Mouse (Mus musculus) thymus, adult 18-20 months (tissue): ENCODE data around the gene Rabep2.

Source experiments
- DNase-seq, 2 experiments: peaks; one replicate each; pipeline ENCODE4 v3.0.0; 2022; ENCODE audit warnings: mixed read lengths in 2 of 2

The Rabep2 gene

DNA sequence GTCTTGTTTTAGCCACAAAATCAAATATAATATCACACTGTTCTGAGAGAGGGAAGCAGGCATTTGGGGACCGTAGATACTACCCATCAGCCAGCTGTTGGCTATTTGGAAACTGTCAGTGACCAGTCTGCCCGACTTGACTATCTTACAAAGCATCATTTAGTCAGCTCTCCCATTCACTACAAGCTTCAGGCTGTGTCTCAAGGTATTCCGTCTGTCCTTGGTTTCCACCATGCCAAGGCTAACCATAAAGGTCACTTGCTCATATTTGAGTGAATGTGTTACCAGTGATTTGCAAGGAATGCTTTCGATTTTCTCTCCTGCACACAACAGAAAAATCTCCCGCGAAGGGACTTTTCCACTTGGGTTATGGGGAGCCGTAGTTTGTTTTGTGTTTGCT lies 6.2 kb downstream of the Rabep2 start:
- DNase-seq = no peak

DNA sequence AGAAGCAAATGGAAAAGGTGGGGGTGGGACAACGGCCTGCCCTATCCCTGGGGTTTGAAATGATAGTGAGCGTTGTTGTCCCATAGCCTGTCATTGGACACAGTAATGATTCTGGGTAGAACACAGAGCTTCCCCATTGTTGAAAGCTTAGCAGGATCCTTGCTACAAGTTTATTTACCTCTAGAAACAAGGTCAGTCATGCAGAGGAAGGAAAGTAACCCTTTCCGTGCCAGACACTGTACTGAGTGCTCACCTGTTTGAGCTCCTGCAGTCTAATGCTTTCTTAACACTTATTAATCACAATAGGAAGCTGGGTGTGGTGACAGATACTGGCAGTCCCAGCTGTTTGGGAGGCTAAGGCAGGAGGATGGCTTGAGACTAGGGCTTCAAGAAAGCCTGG lies 7.2 kb downstream of the Rabep2 start:
- no peak for DNase-seq

DNA sequence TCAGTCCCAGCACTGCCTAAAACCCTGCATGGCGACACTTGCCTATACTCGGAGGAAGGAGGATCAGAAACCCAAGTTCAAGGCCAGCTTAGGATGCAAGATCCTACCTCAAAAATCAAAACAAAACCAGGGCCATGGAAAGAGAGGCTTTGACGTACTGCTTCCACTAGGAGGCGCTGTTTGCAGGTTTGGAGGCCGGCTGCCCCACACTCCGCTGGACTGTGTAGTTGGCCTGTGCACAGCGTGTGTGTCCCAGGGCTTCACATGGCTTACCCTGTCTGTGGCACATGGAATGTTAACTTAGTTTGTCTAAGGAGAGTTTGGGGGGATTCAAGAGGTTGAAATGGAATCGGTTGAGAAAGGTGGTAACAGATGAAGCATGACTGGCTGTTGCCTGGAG lies 8.3 kb downstream of the Rabep2 start:
- DNase-seq = no peak

DNA sequence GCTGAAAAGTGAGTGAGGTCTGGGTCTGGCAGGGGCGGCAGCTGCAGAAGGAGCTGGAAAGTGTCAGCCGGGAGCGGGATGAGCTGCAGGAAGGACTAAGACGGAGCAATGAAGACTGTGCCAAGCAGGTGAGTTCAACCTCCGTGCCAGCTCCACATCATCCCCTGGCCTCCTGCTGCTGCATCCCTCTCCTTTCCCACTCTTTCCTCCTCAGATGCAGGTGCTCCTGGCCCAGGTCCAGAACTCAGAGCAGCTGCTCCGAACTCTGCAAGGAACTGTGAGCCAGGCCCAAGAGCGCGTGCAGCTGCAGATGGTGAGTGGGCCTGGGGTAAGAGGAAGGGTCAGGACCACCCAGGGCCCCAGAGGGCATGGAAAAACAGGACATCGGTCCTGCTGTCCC lies 11.6 kb downstream of the Rabep2 start:
- no peak for DNase-seq

DNA sequence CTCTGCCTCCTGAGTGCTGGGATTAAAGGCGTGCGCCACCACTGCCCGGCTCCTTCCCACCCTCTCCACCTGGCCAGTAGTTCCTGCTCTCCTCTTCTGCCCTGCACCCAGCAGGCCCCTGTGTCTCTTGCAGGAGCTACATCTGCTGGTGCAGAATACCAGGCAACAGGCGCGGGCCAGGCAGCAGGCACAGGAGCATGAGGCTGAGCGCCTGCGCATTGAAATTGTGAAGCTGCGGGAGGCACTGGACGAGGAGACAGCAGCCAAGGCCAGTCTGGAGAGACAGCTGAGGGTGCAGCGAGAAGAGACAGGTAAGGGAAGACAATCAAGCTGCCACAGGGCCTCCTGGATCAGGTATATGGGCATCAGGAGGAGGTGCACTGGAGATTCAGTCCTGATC lies 15.4 kb downstream of the Rabep2 start:
- DNase-seq = no peak

DNA sequence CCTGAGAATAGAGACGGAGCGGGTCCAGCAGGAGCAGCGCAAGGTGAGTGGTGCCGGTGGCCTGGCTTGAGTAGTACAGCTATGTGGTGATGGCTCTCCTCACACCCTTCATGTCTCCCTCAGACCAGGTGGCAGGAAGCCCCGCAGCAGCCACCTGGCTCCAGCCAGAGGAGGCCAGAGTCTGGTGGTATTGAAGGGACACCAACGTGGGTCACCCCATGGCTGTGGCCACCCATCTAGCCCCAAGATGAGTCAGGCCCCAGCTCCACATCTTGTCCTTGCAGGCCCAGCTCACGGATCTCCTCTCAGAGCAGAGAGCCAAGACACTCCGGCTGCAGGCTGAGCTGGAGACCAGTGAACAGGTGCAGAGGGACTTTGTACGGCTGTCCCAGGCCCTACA lies 16.0 kb downstream of the Rabep2 start:
- no peak for DNase-seq

DNA sequence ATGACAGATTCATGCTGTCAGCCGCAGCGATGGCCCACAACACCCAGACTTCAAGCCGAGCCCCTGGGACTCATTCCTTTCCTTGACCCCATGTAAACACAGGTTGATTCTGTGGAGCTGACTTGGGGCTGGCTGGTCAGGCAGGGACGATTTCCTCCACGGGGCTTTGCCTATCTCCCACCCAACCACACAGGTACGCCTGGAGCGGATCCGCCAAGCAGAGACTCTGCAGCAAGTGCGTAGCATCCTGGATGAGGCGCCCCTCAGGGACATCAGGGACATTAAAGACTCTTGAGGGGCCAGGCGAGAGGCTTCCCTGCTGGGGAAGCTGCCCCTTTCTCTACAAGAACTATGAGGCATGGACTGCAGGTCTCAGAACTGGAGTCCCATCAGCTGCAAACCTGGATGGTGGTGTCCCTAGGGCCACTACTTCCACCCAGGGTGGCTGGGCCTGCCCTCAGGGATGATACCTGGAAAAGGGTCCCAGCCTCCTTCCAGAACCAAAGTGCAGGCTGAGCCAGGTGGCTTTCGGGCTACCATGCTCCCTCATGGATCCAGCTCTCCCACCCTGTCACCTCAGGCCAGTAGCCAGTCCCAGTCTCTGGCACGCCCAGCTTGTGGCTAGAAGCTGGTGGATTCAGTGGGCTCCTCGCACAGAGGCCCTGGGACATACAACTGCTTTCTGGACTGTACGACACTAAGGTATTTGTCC lies 16.7 kb downstream of the Rabep2 start:
- DNase-seq = no peak

GRCm38 (mm10) chr7:126446217-126446616 lies 17.7 kb downstream of the Rabep2 start:
- DNase-seq = no peak

DNA sequence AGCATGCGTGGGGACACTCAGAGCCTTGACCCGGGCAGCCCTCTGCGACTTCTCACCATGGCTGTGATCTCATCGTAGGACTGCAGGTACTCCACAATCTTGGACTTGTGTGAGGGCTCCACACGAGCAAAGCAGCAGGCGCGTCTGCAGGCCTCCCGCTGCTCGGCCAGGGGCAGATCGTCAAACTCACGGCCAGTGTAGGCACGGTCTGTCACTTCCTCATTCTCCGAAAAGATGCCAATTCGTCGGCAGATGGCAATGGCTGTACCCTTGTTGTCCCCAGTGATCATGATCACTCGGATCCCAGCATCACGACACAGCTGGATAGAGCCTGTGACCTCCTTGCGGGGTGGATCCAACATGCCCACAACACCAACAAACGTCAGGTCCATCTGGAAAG lies 19.9 kb downstream of the Rabep2 start:
- no peak for DNase-seq

- no peak for DNase-seq
These were observed 21.4 kb downstream of the Rabep2 start for GRCm38 (mm10) chr7:126449991-126450390.

- DNase-seq = no peak
These were observed 22.1 kb downstream of the Rabep2 start for GRCm38 (mm10) chr7:126450641-126451040.

- DNase-seq = no peak
These were observed 23.7 kb downstream of the Rabep2 start for GRCm38 (mm10) chr7:126452244-126452643.

DNA sequence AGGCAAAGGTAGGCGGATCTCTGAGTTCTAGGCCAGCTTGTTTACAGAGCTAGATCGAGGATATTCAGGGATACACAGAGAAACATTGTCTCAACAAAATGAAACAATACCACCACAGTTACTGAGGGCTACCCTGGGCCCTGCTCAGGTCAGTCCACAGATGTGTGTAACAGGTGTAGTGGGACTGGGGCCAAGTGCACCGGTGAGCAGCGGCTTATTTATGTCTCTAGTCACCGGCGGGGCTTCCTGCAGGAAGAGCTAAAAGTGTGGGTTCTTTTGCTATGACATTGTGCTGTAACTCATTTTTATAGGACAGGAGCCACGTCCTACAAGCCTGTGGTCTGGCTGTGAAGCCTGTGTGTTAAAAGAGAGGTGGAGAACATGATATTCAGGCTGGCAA lies 25.3 kb downstream of the Rabep2 start:
- DNase-seq = no peak

GRCm38 (mm10) chr7:126455242-126455641 lies 26.7 kb downstream of the Rabep2 start:
- no peak for DNase-seq

DNA sequence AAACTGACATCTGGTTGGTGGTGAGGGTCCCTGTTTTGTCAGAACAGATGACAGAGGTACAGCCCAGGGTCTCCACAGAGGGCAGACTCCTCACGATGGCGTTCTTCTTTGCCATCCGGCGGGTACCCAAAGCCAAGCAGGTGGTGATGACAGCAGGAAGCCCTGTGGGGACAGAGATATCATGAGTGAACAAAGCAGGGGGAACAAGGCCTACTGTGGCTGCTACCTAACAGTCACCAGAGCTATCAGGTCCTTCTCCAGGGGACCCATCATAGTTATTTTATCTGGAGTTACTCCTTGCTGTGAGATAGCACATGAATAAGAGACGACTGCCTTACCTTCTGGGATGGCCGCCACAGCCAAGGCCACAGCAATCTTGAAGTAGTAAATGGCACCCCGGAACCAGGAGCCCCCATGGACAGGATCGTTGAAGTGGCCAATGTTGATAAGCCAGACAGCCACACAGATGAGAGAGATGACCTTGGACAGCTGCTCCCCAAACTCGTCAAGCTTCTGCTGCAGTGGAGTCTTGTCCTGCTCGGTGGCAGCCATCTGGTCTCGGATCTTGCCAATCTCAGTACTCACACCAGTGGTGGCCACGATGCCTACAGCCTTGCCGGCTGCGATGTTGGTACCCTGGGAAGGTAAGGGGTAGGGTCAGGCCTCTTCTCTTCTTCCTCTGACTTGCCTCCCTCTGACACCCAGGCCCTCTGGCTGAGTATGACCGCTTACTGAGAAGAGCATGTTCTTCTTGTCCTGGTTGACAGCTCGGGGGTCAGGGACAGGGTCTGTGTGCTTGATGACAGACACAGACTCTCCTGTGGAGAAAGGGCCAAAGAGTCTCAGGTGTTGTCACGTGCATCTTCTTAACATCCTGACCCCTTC lies 28.1 kb downstream of the Rabep2 start:
- no peak for DNase-seq

DNA sequence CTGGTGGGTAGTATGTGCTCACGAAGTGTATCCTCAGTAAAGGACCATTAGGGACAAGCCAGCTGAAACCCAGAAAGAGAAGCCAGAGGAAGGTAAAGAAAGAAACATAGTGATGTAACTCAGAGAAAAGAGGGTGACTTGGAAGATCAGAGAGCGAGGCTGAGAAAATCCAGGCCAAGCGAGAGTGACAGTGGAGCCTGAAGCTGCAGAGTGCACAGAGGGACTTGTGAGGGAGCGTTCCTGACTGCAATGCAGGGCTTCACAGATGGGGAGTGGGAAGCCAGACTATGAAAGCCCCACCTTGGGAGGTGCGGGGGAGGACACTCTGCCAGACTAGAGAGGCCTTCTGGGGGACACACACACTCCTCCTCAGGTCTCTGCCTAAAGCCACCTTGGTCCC lies 29.7 kb downstream of the Rabep2 start:
- DNase-seq = no peak

GRCm38 (mm10) chr7:126458844-126459618 lies 30.5 kb downstream of the Rabep2 start:
- no peak for DNase-seq

GRCm38 (mm10) chr7:126460623-126461399 lies 32.3 kb downstream of the Rabep2 start:
- no peak for DNase-seq

DNA sequence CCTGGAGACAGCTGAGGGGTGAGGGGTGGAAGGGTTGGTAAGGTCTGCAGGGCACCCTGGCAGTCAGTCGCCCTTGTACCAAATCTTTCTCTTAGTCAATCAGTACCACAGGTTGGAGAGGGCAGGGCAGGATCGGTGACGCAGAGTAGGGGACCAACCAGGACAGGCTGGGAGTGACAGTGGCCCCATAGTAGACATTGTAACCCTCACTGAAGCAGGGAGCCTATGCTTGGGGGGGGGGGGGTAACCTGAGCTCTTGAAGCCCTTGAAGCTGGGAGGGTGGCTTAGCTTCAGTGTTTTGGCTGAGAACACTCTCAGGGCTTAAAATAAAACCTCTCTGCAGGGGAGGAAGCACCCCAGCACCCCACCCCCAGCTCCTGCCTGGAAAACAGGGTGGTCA lies 33.1 kb downstream of the Rabep2 start:
- DNase-seq = no peak

GRCm38 (mm10) chr7:126463004-126463403 lies 34.4 kb downstream of the Rabep2 start, which contains the start of gene Atp2a1:
Atp2a1 (minus strand) TSS chr7:126463108.
- no peak for DNase-seq

- DNase-seq = no peak
These were observed 35.0 kb downstream of the Rabep2 start for GRCm38 (mm10) chr7:126463547-126463946.

- DNase-seq = no peak
These were observed 35.6 kb downstream of the Rabep2 start for GRCm38 (mm10) chr7:126464121-126464520.

DNA sequence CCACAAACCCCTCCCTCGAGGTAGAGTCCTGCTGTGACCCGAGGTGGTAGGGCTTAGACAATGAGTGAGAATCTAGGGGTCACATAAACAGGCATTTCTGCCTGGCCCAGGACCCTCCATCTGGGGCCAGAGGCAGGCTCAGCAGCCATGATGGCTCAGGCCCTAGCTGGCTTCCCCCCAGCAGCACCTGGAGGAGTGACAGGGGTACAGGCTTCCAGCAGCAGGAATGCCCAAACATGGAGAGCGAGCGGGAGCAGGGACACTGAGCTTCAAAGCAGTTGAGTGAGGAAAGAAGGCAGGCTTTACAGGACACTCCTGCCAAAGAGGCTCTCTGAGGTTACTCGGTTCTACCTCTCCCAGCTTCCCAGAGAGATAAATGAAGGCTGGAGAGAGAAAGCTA lies 36.3 kb downstream of the Rabep2 start:
- DNase-seq = no peak
